Mouse (Mus musculus): ENCODE results near the gene Bfsp2.

Bfsp2 gene

GRCm38 (mm10) chr9:103383576-103383975, 96.6 kb downstream of the Bfsp2 start:
- DNase-seq (ENCODE audit: low read depth, low spot score): no peak

DNA sequence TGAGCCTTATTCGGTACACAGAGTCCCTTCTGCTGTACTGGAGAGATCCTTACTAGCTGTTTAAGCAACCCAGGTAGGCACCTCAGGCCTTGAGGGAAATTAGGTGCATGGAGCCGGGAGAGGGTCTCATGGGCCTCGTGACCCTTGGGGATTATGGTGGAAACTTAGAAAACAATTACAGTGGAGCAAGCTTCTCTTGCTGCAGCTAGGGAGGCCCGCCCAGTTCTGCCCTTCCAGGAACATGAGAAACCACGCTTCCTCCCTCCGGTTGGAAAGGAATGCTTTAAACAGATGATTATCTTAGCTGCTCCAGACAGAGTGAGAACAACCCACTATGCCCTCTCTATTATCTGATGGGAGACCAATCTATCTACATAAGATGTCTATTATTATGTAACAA, 97.2 kb downstream of the Bfsp2 start:
- no peak for DNase-seq (ENCODE audit: low read depth, low spot score)

GRCm38 (mm10) chr9:103380566-103380965, 99.7 kb downstream of the Bfsp2 start:
- DNase-seq (ENCODE audit: low read depth, low spot score): no peak

DNA sequence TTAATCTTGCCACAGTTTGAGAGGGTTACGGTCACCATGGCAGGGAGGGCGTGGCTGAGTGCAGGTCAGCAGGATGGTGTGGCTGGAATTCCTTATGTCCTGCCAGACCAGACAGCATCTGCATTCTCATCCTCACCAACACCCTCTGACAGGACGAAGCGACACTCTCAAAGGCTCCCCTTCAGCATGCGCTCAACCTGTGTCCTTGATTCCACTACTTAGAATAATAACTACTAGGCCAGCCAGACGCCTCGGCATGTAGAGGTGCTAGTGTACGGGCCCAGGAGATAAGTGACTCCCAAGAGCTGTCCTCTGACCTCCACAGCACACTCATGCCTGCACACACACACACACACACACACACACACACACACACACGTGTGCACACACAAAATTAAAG, 101.0 kb downstream of the Bfsp2 start:
- no peak for DNase-seq (ENCODE audit: low read depth, low spot score)

GRCm38 (mm10) chr9:103378686-103379085, 101.5 kb downstream of the Bfsp2 start:
- no peak for DNase-seq (ENCODE audit: low read depth, low spot score)

DNA sequence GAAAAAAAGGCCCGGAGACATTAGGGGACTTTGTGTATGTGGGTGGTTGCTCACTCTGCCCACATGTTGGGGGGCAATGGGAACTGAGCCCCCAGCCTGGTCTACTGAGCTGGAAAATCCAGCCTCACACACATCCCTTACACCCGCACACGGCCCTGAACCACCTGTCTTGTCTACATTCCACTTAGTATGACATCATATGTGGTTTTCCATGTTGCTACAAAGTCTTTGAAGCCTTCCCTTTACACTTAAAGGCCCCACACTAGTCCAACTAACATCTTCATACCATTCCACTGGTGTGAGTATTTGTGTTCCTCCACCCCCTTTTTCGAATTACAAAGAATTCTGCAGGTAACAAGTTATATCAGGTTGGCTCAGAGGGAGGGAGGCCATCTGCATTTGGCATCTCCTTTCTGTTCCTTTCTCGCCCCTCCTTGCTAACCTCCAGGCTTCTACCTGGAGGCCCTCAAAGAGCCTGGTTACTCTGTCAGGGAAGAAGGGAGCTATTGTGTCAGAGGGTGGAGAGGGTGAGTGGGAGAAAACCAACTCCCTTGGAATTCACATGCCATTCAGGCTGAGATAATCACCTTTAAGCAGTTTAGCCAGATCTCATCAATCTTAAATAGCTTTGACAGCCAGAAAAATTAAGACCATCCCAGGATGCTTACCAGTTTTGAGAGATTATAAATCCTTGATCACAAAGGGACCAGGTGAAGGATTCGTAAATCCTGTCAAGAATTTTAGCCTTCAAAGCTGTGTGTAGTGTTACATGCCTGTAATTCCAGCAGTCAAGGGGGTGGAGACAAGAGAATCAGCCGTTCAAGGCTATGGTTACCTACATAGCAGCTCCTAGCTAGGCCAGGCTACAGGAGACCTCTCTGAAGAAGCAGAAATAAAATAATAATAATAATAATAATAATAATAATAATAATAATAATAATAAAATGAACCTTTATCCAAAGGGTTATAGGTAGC, 103.6 kb downstream of the Bfsp2 start:
- DNase-seq (ENCODE audit: low read depth, low spot score): no peak
